Mouse (Mus musculus) forebrain, postnatal 0 days (tissue): Measurements from ENCODE around the gene Gm17631. TPM values are rescaled to one million over a fixed set of nuclear protein-coding genes. Genes with fewer than 3 reads are reported as not detected.
"Not testable (repeated sequence)": the region's sequence is repeated elsewhere in the genome, so short reads cannot be mapped to it uniquely, and the experiment has no call there.

Experiments
- ATAC-seq: fragments of 200-750 bp; cut with Nextera tagmentation; 2 replicates; pipeline ENCODE4 v1.8.0; 2017; ENCODE audit warnings: mild to moderate bottlenecking, moderate library complexity
- DNase-seq: peaks from one replicate; pipeline ENCODE4 v3.0.0-alpha.2; 2015
- H3K27ac ChIP-seq: fragments of 300-500 bp; sonication (generic); 2 replicates; pipeline ENCODE4 v1.5.1; 2014; ENCODE audit warnings: low read depth, mild to moderate bottlenecking, antibody characterized with exemption, low read length, moderate library complexity, mixed read lengths
- H3K27me3 ChIP-seq: fragments of 300-500 bp; sonication (generic); 2 replicates; pipeline ENCODE4 v1.6.1; 2014; ENCODE audit warnings: mild to moderate bottlenecking, low read length, mixed read lengths; ENCODE audit not compliant: insufficient read depth
- H3K36me3 ChIP-seq: fragments of 300-500 bp; sonication (generic); 2 replicates; pipeline ENCODE4 v1.6.1; 2014; ENCODE audit warnings: mild to moderate bottlenecking, moderate library complexity; ENCODE audit not compliant: insufficient read depth
- H3K4me1 ChIP-seq: fragments of 300-500 bp; sonication (generic); 2 replicates; pipeline ENCODE4 v1.6.1; 2014; ENCODE audit warnings: antibody characterized with exemption; ENCODE audit not compliant: insufficient read depth
- H3K4me2 ChIP-seq: fragments of 300-500 bp; sonication (generic); 2 replicates; pipeline ENCODE4 v1.6.1; 2014; ENCODE audit warnings: low read depth, mild to moderate bottlenecking, moderate library complexity
- H3K4me3 ChIP-seq: fragments of 300-500 bp; sonication (generic); 2 replicates; pipeline ENCODE4 v1.5.1; 2014; ENCODE audit warnings: low read depth, low read length, mixed read lengths
- H3K9ac ChIP-seq: fragments of 300-500 bp; sonication (generic); 2 replicates; pipeline ENCODE4 v1.6.1; 2014; ENCODE audit warnings: mild to moderate bottlenecking
- H3K9me3 ChIP-seq: fragments of 300-500 bp; sonication (generic); 2 replicates; pipeline ENCODE4 v1.6.1; 2016; ENCODE audit warnings: low read length
- CTCF ChIP-seq: sonication (generic); IDR thresholded peaks from 2 replicates; pipeline ENCODE4 v1.5.1; 2016; ENCODE audit warnings: antibody characterized with exemption, control low read depth, low read depth
- WGBS: fragments of 180-500 bp; shearing (Covaris S2); extraction: QIAGEN DNeasy Blood & Tissue Kit; methylation state at CpG from one replicate; pipeline ENCODE4 v1.1.7; 2014; 5-methylcytosine and 5-hydroxymethylcytosine counted together
- polyA plus RNA-seq: library from polyadenylated mRNA; unstranded; fragments of >200 nt; fragmentation: Nextera tagmentation; extraction: Ambion mirVana; gene quantifications from 2 replicates; pipeline ENCODE4 v1.2.1, GENCODE M21; 2015
- total RNA-seq: library from RNA; depleted of rRNA; stranded (reverse); fragments of >200 nt; gene quantifications from 2 replicates; pipeline ENCODE4 v1.2.3, GENCODE M21; 2014; rRNA removed

Gene Gm17631
- total RNA-seq (not detected in 2 replicates), polyA plus RNA-seq (not detected in 2 replicates)

- not testable (repeated sequence) for ATAC-seq
- WGBS, result no CpG with 5 or more reads among the region's 3 CpGs
These were observed at the start of gene Gm17631 for GRCm38 (mm10) chr6:129862349-129862748. TSS of gene Gm17631 (plus strand) at chr6:129862649.

DNA sequence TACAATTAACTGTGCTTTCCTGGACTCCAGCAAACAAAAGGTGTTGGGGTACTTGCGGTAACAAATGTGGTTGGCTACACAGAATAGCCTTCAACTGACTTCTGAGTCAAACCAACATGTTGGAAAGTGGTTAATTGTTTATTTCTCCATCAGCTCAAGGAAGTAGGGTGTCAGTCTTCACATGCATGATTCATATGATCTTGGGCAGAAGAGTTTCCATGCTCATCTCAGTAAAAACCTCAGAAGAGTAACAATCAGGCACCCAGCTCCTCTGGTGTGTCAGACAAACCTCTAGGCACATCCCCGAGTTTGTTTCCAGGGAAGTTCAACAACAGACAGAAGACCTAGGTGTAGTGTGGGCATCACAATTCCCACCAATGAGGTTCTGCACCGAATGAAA is 44.7 kb upstream of the Gm17631 start:
- Histone ChIP-seq H3K4me1 (no peaks in the 10 kb centered on the region), H3K9ac (no peak overlapping the region), H3K4me2 (no peak overlapping the region), H3K27me3 (no peaks in the 10 kb centered on the region), H3K27ac (no peak overlapping the region), H3K4me3 (no peak overlapping the region), H3K36me3 (no peaks in the 10 kb centered on the region), H3K9me3 (no peaks in the 10 kb centered on the region)
- no peak for DNase-seq
- TF ChIP-seq CTCF, result no peak
- no peak for ATAC-seq
- WGBS, result 70% methylated on average over 3 of the region's 3 CpGs

More at GRCm38 (mm10) chr6:129862349-129862748, at the start of gene Gm17631:
- not testable (repeated sequence) for H3K4me2 ChIP-seq, H3K9me3 ChIP-seq, DNase-seq, H3K4me3 ChIP-seq, H3K36me3 ChIP-seq, H3K4me1 ChIP-seq, H3K27ac ChIP-seq, H3K9ac ChIP-seq, H3K27me3 ChIP-seq

- Histone ChIP-seq H3K4me3 (no peak overlapping the region), H3K36me3 (no peaks in the 10 kb centered on the region), H3K27ac (no peak overlapping the region), H3K9me3 (no peaks in the 10 kb centered on the region), H3K27me3 (no peaks in the 10 kb centered on the region), H3K4me1 (no peaks in the 10 kb centered on the region), H3K9ac (no peak overlapping the region), H3K4me2 (no peak overlapping the region)
- ATAC-seq (no peak), DNase-seq (no peak)
- TF ChIP-seq CTCF, result no peak
- 94% methylated on average over 1 of the region's 1 CpGs for WGBS
These were observed 38.4 kb upstream of the Gm17631 start for GRCm38 (mm10) chr6:129824004-129824403.

- Histone ChIP-seq H3K9me3 (0 out of 2 replicates have a peak, but pooled peaks cover 2% of the 10 kb centered on the region), H3K4me1 (no peaks in the 10 kb centered on the region), H3K27me3 (no peaks in the 10 kb centered on the region), H3K27ac (no peak overlapping the region), H3K9ac (no peak overlapping the region), H3K36me3 (no peaks in the 10 kb centered on the region), H3K4me3 (no peak overlapping the region), H3K4me2 (no peak overlapping the region)
- ATAC-seq, result no peak
- DNase-seq, result no peak
- 91% methylated on average over 1 of the region's 1 CpGs for WGBS
- TF ChIP-seq CTCF, result no peak
These were observed 36.9 kb upstream of the Gm17631 start for GRCm38 (mm10) chr6:129825559-129825958.

DNA sequence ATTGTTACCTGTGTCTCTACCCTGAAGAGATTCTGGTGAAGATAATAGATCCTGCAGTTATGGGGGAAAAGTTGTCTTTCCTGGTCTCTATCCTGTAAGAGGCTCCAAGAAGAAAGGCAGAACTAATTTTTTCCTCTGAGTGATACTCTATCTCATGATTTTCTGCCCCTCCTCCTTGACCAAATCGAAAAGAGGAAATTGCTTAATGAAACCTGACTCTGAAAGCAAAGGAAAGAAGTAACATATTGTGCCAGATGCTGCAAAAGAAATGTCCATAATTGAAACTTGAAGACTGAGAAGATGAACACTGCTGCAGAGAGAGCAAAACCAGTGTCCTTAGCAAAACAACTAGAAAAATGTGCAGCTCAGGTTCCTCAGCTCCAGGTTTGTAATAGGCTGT is 14.1 kb downstream of the Gm17631 start, which contains the start of gene Klra17:
Gene Klra17, minus strand, starts transcription at position 124 of the 400 bp plus-strand sequence.
- H3K4me1 ChIP-seq, result no peaks in the 10 kb centered on the region
- TF ChIP-seq CTCF, result no peak
- H3K4me2 ChIP-seq, result no peak within 1 kb of the TSS
- H3K4me3 ChIP-seq, result no peak within 1 kb of the TSS
- H3K9me3 ChIP-seq, result 0 out of 2 replicates have a peak, but pooled peaks cover 8% of the 10 kb centered on the region
- no peak within 1 kb of the TSS for H3K9ac ChIP-seq
- no peaks in the 10 kb centered on the region for H3K27me3 ChIP-seq
- ATAC-seq (no peak), DNase-seq (no peak)
- WGBS, result 36% methylated on average over 1 of the region's 1 CpGs
- H3K36me3 ChIP-seq, result no peaks in the 10 kb centered on the region
- no peak within 1 kb of the TSS for H3K27ac ChIP-seq

- no peaks in the 10 kb centered on the region for H3K27me3 ChIP-seq
These were observed 20.1 kb downstream of the Gm17631 start for GRCm38 (mm10) chr6:129882525-129882924.

More at GRCm38 (mm10) chr6:129882525-129882924, 20.1 kb downstream of the Gm17631 start:
- DNase-seq, result no peak
- no peak for ATAC-seq
- H3K4me1 ChIP-seq, result no peaks in the 10 kb centered on the region
- TF ChIP-seq CTCF, result no peak
- H3K9ac ChIP-seq, result no peak overlapping the region
- H3K9me3 ChIP-seq, result 0 out of 2 replicates have a peak, but pooled peaks cover 8% of the 10 kb centered on the region
- H3K36me3 ChIP-seq, result no peaks in the 10 kb centered on the region
- H3K4me3 ChIP-seq, result no peak overlapping the region
- no peak overlapping the region for H3K4me2 ChIP-seq
- H3K27ac ChIP-seq, result no peak overlapping the region
- 94% methylated on average over 2 of the region's 2 CpGs for WGBS

Other genes starting within 250 kb of the Gm17631 start
- not detected in 2 replicates for gene Klrk1, start 238.8 kb upstream of the Gm17631 start, total RNA-seq
- not detected in 2 replicates for gene Klrk1, start 238.8 kb upstream of the Gm17631 start, polyA plus RNA-seq
- gene Klrc3, start 219.3 kb upstream of the Gm17631 start, total RNA-seq, result not detected in 2 replicates
- gene Klrc3, start 219.3 kb upstream of the Gm17631 start, polyA plus RNA-seq, result not detected in 2 replicates
- gene Klrc2, start 202.0 kb upstream of the Gm17631 start, total RNA-seq, result not detected in 2 replicates
- not detected in 2 replicates for gene Klrc2, start 202.0 kb upstream of the Gm17631 start, polyA plus RNA-seq
- gene Klrc1, start 183.7 kb upstream of the Gm17631 start, total RNA-seq, result not detected in 2 replicates
- gene Klrc1, start 183.7 kb upstream of the Gm17631 start, polyA plus RNA-seq, result 0.14 TPM in 1 of 2 replicates, not detected in the other
- not detected in 2 replicates for gene Klri1, start 145.5 kb upstream of the Gm17631 start, total RNA-seq
- gene Klri1, start 145.5 kb upstream of the Gm17631 start, polyA plus RNA-seq, result not detected in 2 replicates
- gene Klri2, start 122.2 kb upstream of the Gm17631 start, total RNA-seq, result 0.08 TPM in 1 of 2 replicates, not detected in the other
- gene Klri2, start 122.2 kb upstream of the Gm17631 start, polyA plus RNA-seq, result 0.10 TPM in 1 of 2 replicates, not detected in the other
- gene Gm156, start 78.4 kb upstream of the Gm17631 start, total RNA-seq, result not detected in 2 replicates
- not detected in 2 replicates for gene Gm156, start 78.4 kb upstream of the Gm17631 start, polyA plus RNA-seq
- gene Klra17, start 14.0 kb downstream of the Gm17631 start, total RNA-seq, result not detected in 2 replicates
- gene Klra17, start 14.0 kb downstream of the Gm17631 start, polyA plus RNA-seq, result not detected in 2 replicates
- not detected in 2 replicates for gene Klra5, start 55.0 kb downstream of the Gm17631 start, total RNA-seq
- not detected in 2 replicates for gene Klra5, start 55.0 kb downstream of the Gm17631 start, polyA plus RNA-seq
- not detected in 2 replicates for gene Klra6, start 164.3 kb downstream of the Gm17631 start, total RNA-seq
- not detected in 2 replicates for gene Klra6, start 164.3 kb downstream of the Gm17631 start, polyA plus RNA-seq
- gene Klra4, start 204.6 kb downstream of the Gm17631 start, total RNA-seq, result not detected in 2 replicates
- not detected in 2 replicates for gene Klra4, start 204.6 kb downstream of the Gm17631 start, polyA plus RNA-seq